ENCODE assay signal across 8 mouse cellular contexts in genomic region chr17:86215771-86216170, GRCm38 (mm10). TPM values are rescaled to one million over a fixed set of nuclear protein-coding genes. Genes with fewer than 3 reads are reported as not detected.
DNase-seq lines count a peak whose midpoint lies in the region; ATAC-seq and TF ChIP-seq lines count a peak whose summit lies in the region.

No protein-coding gene starts in this region.

- H3K36me3 ChIP-seq in hindbrain, embryonic 16.5 days (ENCODE audit: control insufficient read depth, insufficient read depth, low read length), result no peaks in the 10 kb centered on the region
- no peaks in the 10 kb centered on the region for H3K36me3 ChIP-seq in hindbrain, postnatal 0 days (ENCODE audit: insufficient read depth, low read length)
- H3K36me3 ChIP-seq in kidney, postnatal 0 days (ENCODE audit: insufficient read depth, low read length), result no peaks in the 10 kb centered on the region

- H3K9me3 ChIP-seq in hindbrain, embryonic 16.5 days (ENCODE audit: control insufficient read depth, low read length), result no peaks in the 10 kb centered on the region
- no peaks in the 10 kb centered on the region for H3K9me3 ChIP-seq in hindbrain, postnatal 0 days (ENCODE audit: low read length)
- H3K9me3 ChIP-seq in kidney, postnatal 0 days (replicated peaks; ENCODE audit: low read length), result no peaks in the 10 kb centered on the region

- no peak overlapping the region for H3K27ac ChIP-seq in hindbrain, embryonic 16.5 days (ENCODE audit: low read depth, low read length)
- no peak overlapping the region for H3K27ac ChIP-seq in hindbrain, postnatal 0 days
- no peak overlapping the region for H3K27ac ChIP-seq in kidney, postnatal 0 days

- H3K4me1 ChIP-seq in hindbrain, embryonic 16.5 days (ENCODE audit: control insufficient read depth, insufficient read depth, low read depth, low read length), result no peaks in the 10 kb centered on the region; the same call in 1 of the 2 replicates
- H3K4me1 ChIP-seq in hindbrain, postnatal 0 days (ENCODE audit: insufficient read depth, low read length), result no peaks in the 10 kb centered on the region
- H3K4me1 ChIP-seq in kidney, postnatal 0 days (replicated peaks; ENCODE audit: insufficient read depth, low read length), result no peaks in the 10 kb centered on the region

- no peaks in the 10 kb centered on the region for H3K27me3 ChIP-seq in hindbrain, embryonic 16.5 days (replicated peaks; ENCODE audit: control insufficient read depth, insufficient read depth, low read length)
- no peaks in the 10 kb centered on the region for H3K27me3 ChIP-seq in hindbrain, postnatal 0 days (ENCODE audit: insufficient read depth, low read length)
- H3K27me3 ChIP-seq in kidney, postnatal 0 days (ENCODE audit: insufficient read depth, low read length), result no peaks in the 10 kb centered on the region

- ATAC-seq in hindbrain, embryonic 16.5 days, result peak; percentile 32; the same call in 1 of the 2 replicates
- ATAC-seq in hindbrain, postnatal 0 days, result no peak
- peak; percentile 66; the same call in 1 of the 2 replicates for ATAC-seq in kidney, postnatal 0 days (replicated peaks; ENCODE audit: low FRiP score, low read depth)

- no peak overlapping the region for H3K4me3 ChIP-seq in hindbrain, embryonic 16.5 days (ENCODE audit: low read length)
- no peak overlapping the region for H3K4me3 ChIP-seq in hindbrain, postnatal 0 days (ENCODE audit: low read length)
- H3K4me3 ChIP-seq in kidney, postnatal 0 days (replicated peaks; ENCODE audit: low read depth, low read length), result no peak overlapping the region

- DNase-seq in hindbrain, postnatal 0 days (ENCODE audit: low spot score), result no peak
- peak; percentile 69 for DNase-seq in T-cell, adult 2 months (ENCODE audit: low spot score)
- peak; percentile 29 for DNase-seq in kidney, postnatal 0 days (ENCODE audit: low spot score)
- DNase-seq in naive thymus-derived CD4-positive, alpha-beta T cell, adult 2 months (ENCODE audit: low read depth), result peak; percentile 84
- no peak for DNase-seq in frontal cortex, postnatal 14 days (ENCODE audit: low spot score in 2 of 2)
- no peak for DNase-seq in Muller cell, postnatal 12 days (ENCODE audit: inconsistent ontology term)
- no peak for DNase-seq in left cerebral cortex, postnatal 10 days (ENCODE audit: extremely low spot score in 1 of 2, low spot score in 2 of 2)

- no peak overlapping the region for H3K4me2 ChIP-seq in hindbrain, embryonic 16.5 days (ENCODE audit: low read length)
- no peak overlapping the region for H3K4me2 ChIP-seq in hindbrain, postnatal 0 days (ENCODE audit: low read depth, low read length)
- no peak overlapping the region for H3K4me2 ChIP-seq in kidney, postnatal 0 days (ENCODE audit: low read length)

- intact Hi-C loops in left cerebral cortex, postnatal 10 days (cut with DNase I), result loop anchor here (5.0 kb wide), 1 partner anchor 38 kb away; no protein-coding TSS in a partner anchor

- 90% methylated on average over 7 of the region's 7 CpGs for WGBS in hindbrain, embryonic 16.5 days
- WGBS in hindbrain, postnatal 0 days, result 90% methylated on average over 7 of the region's 7 CpGs
- 86% methylated on average over 7 of the region's 7 CpGs for WGBS in kidney, postnatal 0 days

- no peak; the same call in 1 of the 2 replicates for TF ChIP-seq CTCF in hindbrain, postnatal 0 days (IDR thresholded peaks at IDR 0.05; ENCODE audit: low read depth)
- TF ChIP-seq CTCF in kidney, postnatal 0 days (IDR thresholded peaks at IDR 0.05; ENCODE audit: low read depth), result peak; percentile 59; the same call in 1 of the 2 replicates

- H3K9ac ChIP-seq in hindbrain, embryonic 16.5 days (ENCODE audit: low read depth, low read length), result no peak overlapping the region
- H3K9ac ChIP-seq in hindbrain, postnatal 0 days (replicated peaks; ENCODE audit: low read length), result no peak overlapping the region
- H3K9ac ChIP-seq in kidney, postnatal 0 days (ENCODE audit: low read depth, low read length), result no peak overlapping the region

RNA-seq across cellular contexts. Expression of gene Prkce, which starts 48.2 kb away (rescaled TPM):
- 35.7 and 36.4 TPM in 2 replicates for polyA plus RNA-seq in hindbrain, embryonic 16.5 days (2015; fragmentation: Nextera tagmentation; extraction: Ambion mirVana)
- 53.5 and 55.8 TPM in 2 replicates for total RNA-seq in hindbrain, postnatal 0 days (2014; rRNA removed)
- polyA plus RNA-seq in hindbrain, postnatal 0 days (2015; fragmentation: Nextera tagmentation; extraction: Ambion mirVana), result 47.4 and 50.8 TPM in 2 replicates
- polyA plus RNA-seq in kidney, postnatal 0 days (2015; fragmentation: Nextera tagmentation; extraction: Ambion mirVana), result 5.8 and 6.0 TPM in 2 replicates
- total RNA-seq in left cerebral cortex, postnatal 10 days (2021), result 100 to 1,000 TPM; 273 to 281 TPM

Comparison
In these comparisons a context has a peak if more than half of its experiments do, and no peak if none do; other contexts are left out.
1. DNase-seq: peak in T-cell, adult 2 months (single experiment), kidney, postnatal 0 days (single experiment) and naive thymus-derived CD4-positive, alpha-beta T cell, adult 2 months (single experiment); none in hindbrain, postnatal 0 days (single experiment), frontal cortex, postnatal 14 days (0 of 2), Muller cell, postnatal 12 days (single experiment) and left cerebral cortex, postnatal 10 days (0 of 2).